Mouse (Mus musculus) brain, embryonic 14.5 days (tissue): ENCODE results near the gene Tenm4. TPM values are rescaled to one million over a fixed set of nuclear protein-coding genes. Genes with fewer than 3 reads are reported as not detected.

Experiments used
- DNase-seq: peaks from one replicate; pipeline ENCODE4 v3.0.0-alpha.2; 2011; ENCODE audit warnings: low read depth
- CTCF ChIP-seq: fragments of 200-500 bp; IDR thresholded peaks from 2 replicates; pipeline ENCODE4 v1.5.1; 2012; ENCODE audit warnings: inconsistent platforms, mild to moderate bottlenecking, moderate library complexity, borderline replicate concordance; ENCODE audit not compliant: insufficient read depth, insufficient read length; ENCODE audit errors: extremely low read depth
- POLR2A ChIP-seq: fragments of 200-500 bp; IDR thresholded peaks from 2 replicates; pipeline ENCODE4 v1.6.1; 2012; ENCODE audit warnings: mild to moderate bottlenecking, inconsistent platforms, borderline replicate concordance; ENCODE audit not compliant: poor library complexity, insufficient read depth, insufficient read length, severe bottlenecking; ENCODE audit errors: extremely low read depth
- polyA plus RNA-seq: library from polyadenylated mRNA; depleted of rRNA; stranded (reverse); fragments of >200 nt; gene quantifications from 2 replicates; pipeline ENCODE4 v1.2.3, GENCODE M21; 2012

The Tenm4 gene
- polyA plus RNA-seq, 1 experiment = 31.2 TPM

DNA sequence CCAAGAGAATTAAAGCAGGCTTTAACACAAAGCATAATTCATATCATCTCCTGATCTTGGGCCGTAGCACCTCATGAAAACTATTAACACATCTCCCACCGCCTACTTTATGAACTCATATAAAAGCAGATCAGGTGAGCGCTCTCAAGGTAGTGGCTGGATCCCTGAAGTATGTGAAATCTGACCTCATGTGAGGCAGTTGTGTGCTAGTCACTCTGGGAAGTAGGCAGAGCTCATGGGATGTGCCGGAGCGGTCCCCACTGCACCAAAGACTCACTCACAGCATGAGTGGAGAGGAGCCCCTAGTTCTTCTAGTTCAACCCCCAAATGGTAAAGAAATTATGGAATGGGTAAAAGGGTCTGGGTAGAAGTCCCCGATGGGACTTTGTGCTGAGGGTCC is 496.6 kb downstream of the Tenm4 start:
- TF ChIP-seq CTCF = no peak
- no peak for TF ChIP-seq POLR2A

DNA sequence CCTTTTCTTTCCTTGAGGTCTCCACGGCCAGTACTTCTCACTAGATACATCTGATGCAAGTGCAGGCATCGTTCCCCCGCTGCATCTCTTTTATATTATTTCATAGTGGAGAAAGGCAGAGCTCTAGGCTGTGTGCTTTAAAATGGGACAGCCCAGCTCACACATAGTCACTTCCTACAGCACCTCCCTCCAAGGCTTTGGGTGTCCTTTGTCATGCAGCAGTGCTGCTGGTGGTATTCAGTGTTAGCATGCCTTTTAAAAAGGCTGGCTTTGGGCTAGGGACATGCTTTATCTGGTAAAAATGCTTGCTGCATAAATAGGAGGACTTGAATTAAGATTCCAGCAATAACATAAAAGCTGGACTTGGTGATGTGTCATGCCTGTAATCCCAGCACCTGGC is 499.0 kb downstream of the Tenm4 start:
- peak; percentile 32 for DNase-seq
- no peak for TF ChIP-seq CTCF
- TF ChIP-seq POLR2A = no peak

More for the DNA sequence above, 496.6 kb downstream of the Tenm4 start:
- no peak for DNase-seq

DNA sequence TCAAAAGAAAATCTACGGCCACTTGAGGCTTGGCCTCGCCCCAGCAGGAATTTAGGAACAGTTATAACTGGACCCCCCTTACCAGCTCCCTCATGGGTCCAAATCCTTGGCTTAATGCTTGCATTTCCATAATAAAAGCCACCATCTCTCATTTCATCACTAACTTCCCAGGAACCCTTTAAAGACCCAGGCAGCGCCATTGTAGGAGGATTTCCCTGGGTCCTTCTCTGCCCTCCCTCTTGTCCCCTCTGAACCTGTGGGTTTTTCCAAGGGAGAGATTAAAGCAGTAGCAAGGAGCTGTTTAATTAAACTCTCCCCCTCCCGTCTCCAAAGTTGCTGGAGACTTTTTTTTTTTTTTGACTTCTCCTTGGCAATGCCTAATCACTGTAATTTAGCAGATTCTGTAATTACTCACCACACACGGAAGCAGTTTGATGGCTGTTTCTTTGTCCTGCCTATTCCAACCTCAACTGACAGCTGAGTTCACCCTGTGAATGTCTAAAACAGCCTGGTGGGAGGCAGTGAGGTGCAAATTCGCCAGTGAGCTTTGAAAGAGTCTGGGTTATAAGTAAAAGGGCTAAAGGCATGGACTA is 501.4 kb downstream of the Tenm4 start:
- TF ChIP-seq POLR2A (no peak), CTCF (no peak)
- peak; percentile 95 for DNase-seq

DNA sequence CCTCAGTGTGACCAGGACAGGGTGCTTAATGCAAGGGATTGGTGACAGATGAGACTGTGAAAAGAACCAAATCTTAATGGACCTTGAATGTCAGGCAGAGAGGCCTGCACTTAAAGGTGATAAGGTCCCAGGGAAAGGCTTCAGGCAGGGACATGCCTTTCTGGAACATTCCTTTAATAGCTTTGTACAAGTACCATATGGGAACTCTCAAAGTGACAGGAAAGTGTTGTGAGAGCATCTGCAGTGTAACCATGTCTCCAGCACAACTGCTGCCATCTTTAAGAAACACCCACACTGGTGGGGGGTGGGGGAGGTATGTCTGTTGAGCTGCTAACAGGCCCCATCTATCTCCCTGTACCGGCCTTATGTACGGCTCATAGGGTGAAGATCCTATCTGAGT is 506.0 kb downstream of the Tenm4 start:
- TF ChIP-seq CTCF (no peak), POLR2A (no peak)
- peak; percentile 68 for DNase-seq

DNA sequence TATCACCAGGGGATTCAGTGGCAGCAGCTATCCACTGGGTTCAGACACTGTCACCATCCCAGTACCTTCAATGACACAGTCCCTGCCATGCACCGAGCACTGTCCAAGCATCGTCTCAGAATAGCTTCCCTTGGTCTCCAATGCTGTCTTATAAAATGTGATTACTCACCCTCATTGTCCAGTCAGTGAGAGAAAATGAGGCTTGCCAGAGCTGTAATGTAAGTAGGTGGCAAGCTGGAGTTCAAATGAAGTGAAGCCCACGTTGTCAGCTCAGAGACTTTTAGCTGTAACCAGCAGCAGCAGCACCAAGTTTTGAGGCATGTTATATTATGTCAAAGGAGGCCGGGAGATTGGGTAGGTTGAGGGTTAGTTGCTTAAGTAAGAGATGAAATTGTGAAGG is 507.2 kb downstream of the Tenm4 start:
- DNase-seq = no peak
- TF ChIP-seq CTCF (no peak), POLR2A (no peak)

DNA sequence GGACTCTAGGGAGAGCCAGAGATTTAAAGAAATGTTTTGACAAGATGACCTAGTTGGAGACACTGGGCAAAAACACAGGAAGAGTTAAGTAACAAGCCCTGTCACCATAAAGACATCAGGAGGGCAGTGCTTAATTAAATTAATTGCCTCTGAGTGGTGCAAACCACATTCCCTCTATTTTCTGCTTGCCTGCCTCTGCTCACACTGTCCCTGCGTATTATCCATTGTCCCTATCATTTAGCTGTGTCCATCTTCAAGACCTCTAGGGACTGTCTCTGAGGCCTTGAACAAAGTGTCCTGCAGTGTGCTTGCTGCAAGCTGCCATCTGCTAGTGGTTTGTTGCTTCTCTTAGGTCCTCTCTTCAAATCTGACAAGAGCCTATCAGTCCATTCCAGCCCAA is 508.7 kb downstream of the Tenm4 start:
- TF ChIP-seq POLR2A = no peak
- TF ChIP-seq CTCF = no peak
- DNase-seq = peak; percentile 46

DNA sequence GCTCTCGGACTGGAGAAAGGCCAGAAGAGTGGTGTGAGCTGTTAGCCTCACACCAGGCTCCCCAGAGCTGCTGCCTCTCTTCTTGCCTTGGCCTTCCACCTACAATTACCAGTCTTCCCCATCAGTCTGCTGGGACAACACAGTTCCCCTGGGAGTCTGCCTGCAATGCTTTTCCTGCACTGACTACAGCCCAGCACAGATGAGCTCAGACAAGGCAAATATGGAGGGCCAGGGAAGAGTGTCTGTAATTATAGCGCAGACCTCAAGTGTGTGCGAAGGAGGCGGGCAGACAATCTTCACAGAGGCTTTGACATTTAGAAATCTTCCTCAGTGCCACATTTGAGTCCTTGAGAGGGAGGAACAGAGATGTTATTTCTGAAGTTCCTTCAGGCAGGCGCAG is 509.4 kb downstream of the Tenm4 start:
- no peak for DNase-seq
- TF ChIP-seq POLR2A = no peak
- no peak for TF ChIP-seq CTCF

DNA sequence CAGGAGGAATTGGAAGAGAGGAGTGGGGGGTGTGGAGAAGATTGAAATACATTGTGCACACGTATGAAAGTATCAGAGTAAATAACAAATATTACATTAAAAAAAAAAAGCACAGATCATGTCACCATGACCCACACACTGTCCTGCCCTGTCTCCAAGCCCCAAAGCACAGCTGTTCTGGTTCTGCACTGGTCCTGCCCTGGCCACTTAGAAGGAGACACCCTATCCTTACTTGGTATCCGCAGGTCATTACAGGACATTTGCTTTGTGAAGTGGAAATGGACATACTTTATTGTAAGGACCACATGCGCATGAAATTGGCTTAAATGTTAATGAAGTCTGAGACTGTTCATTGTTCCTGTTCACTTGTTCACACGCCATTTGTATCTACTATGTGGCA is 510.8 kb downstream of the Tenm4 start:
- TF ChIP-seq CTCF = no peak
- no peak for TF ChIP-seq POLR2A
- DNase-seq = no peak

DNA sequence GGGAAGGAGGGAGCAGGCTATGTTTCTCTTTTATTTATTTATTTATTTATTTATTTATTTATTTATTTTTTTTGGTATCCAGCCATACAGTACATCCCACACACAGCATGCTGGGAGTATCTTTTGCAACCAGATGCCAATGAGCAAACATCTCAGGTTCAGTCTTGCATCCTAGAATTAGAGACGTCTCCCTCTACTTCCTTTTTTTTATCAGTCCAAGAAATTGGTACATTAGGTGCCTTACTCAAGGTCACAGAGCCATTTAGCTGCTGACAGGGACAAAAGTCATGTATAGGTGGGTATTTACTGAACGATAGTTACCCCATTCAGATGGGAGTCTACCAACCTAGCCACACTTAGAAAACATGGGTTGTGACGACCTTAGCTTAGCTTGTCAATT is 517.1 kb downstream of the Tenm4 start:
- DNase-seq = no peak
- TF ChIP-seq POLR2A (no peak), CTCF (no peak)

DNA sequence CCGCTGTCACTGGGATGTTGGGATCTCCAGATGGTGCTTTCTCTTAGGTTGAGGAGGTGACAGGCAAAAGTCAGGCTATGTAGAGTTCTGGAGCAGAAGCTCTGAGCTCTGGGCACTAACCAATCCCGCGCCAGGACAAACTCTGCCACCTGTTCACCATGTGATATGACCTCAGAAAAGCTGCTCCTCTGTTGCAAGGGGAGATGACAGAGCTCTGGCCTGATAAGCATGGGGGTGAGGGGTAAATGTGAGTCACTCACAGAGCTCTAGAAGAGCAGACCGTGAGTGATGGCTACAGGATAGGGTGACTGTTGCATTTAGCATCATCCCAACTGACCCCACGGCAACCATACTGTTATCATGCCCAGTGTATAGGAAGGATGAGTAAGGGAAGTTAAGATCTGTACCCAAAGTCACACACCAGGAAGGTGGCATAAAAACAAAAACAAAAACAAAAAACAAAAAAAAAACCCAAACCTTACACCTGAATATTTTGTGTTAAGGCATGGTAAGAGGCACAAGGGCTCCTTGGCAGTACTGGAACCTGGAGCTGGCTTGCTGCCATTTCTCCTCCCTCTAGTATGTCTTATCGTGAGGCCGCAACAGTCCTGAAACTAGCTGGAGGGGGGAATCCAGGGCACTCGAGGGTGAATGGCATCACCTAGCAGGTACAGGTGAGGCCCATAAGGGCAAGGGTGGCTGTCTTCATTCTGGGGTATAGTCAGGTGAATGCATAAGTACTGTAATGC is 530.2 kb downstream of the Tenm4 start:
- TF ChIP-seq POLR2A (no peak), CTCF (no peak)
- no peak for DNase-seq

DNA sequence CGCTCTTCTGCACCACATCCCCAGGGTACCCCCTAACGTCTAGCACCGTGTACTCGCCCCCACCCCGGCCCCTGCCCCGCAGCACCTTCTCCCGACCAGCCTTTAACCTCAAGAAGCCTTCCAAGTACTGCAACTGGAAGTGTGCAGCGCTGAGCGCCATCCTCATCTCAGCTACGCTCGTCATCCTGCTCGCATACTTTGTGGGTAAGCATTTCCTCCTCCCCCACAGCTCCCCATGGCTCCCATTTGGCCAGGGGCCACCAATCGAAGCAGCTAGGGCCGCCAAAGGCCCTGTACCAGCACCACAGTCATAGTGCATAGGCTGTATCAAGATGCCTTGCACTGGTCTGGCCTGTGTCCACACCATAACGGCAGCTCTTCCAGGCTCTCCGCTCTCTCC is 532.9 kb downstream of the Tenm4 start:
- TF ChIP-seq POLR2A (no peak), CTCF (no peak)
- no peak for DNase-seq
